Mouse (Mus musculus): Measurements from ENCODE around the gene Klhl22.

The Klhl22 gene

GRCm38 (mm10) chr16:17801777-17802455 lies 42.5 kb downstream of the Klhl22 start:
- in situ Hi-C loops (cut with MboI; ENCODE audit: low sequenced_read_pairs), result no loop called here

GRCm38 (mm10) chr16:17802456-17802838 lies 43.0 kb downstream of the Klhl22 start:
- in situ Hi-C loops (cut with MboI; ENCODE audit: low sequenced_read_pairs), result no loop called here

- in situ Hi-C loops (cut with MboI; ENCODE audit: low sequenced_read_pairs), result no loop called here
Measured at GRCm38 (mm10) chr16:17802839-17803674, 43.6 kb downstream of the Klhl22 start.

GRCm38 (mm10) chr16:17803675-17804448 lies 44.4 kb downstream of the Klhl22 start:
- in situ Hi-C loops (cut with MboI; ENCODE audit: low sequenced_read_pairs), result no loop called here

GRCm38 (mm10) chr16:17804449-17804912 lies 45.1 kb downstream of the Klhl22 start:
- in situ Hi-C loops (cut with MboI; ENCODE audit: low sequenced_read_pairs), result no loop called here

GRCm38 (mm10) chr16:17804982-17805381 lies 45.6 kb downstream of the Klhl22 start:
- in situ Hi-C loops (cut with MboI; ENCODE audit: low sequenced_read_pairs), result no loop called here

GRCm38 (mm10) chr16:17806581-17807191 lies 47.3 kb downstream of the Klhl22 start:
- in situ Hi-C loops (cut with MboI; ENCODE audit: low sequenced_read_pairs), result no loop called here

- in situ Hi-C loops (cut with MboI; ENCODE audit: low sequenced_read_pairs), result no loop called here
Measured at GRCm38 (mm10) chr16:17807192-17808009, 48.0 kb downstream of the Klhl22 start.

- in situ Hi-C loops (cut with MboI; ENCODE audit: low sequenced_read_pairs), result no loop called here
Measured at GRCm38 (mm10) chr16:17809125-17809524, 49.7 kb downstream of the Klhl22 start.

- in situ Hi-C loops (cut with MboI; ENCODE audit: low sequenced_read_pairs), result no loop called here
Measured at GRCm38 (mm10) chr16:17809711-17810110, 50.3 kb downstream of the Klhl22 start.

- in situ Hi-C loops (cut with MboI; ENCODE audit: low sequenced_read_pairs), result no loop called here
Measured at GRCm38 (mm10) chr16:17812120-17812519, 52.7 kb downstream of the Klhl22 start.

- in situ Hi-C loops (cut with MboI; ENCODE audit: low sequenced_read_pairs), result no loop called here
Measured at GRCm38 (mm10) chr16:17813173-17813572, 53.8 kb downstream of the Klhl22 start.

- in situ Hi-C loops (cut with MboI; ENCODE audit: low sequenced_read_pairs), result no loop called here
Measured at GRCm38 (mm10) chr16:17815411-17816402, 56.3 kb downstream of the Klhl22 start.

GRCm38 (mm10) chr16:17816528-17816927 lies 57.1 kb downstream of the Klhl22 start:
- in situ Hi-C loops (cut with MboI; ENCODE audit: low sequenced_read_pairs), result no loop called here

- in situ Hi-C loops (cut with MboI; ENCODE audit: low sequenced_read_pairs), result no loop called here
Measured at GRCm38 (mm10) chr16:17826500-17826899, 67.1 kb downstream of the Klhl22 start.

- in situ Hi-C loops (cut with MboI; ENCODE audit: low sequenced_read_pairs), result no loop called here
Measured at GRCm38 (mm10) chr16:17828229-17828628, 68.8 kb downstream of the Klhl22 start.

- in situ Hi-C loops (cut with MboI; ENCODE audit: low sequenced_read_pairs), result no loop called here
Measured at GRCm38 (mm10) chr16:17828867-17829266, 69.4 kb downstream of the Klhl22 start.

- in situ Hi-C loops (cut with MboI; ENCODE audit: low sequenced_read_pairs), result no loop called here
Measured at GRCm38 (mm10) chr16:17830385-17831178, 71.2 kb downstream of the Klhl22 start.

All from CH12F3 (cell line).